Mouse (Mus musculus): Measurements from ENCODE around the gene Bglap2.

GRCm38 (mm10) chr3:88395288-88395687 lies 16.8 kb upstream of the Bglap2 start:
- TF ChIP-seq CTCF (conservative IDR thresholded peaks at IDR 0.05; ENCODE audit: insufficient read depth, insufficient read length, low read depth, low read length): no peak
- TF ChIP-seq POLR2A (IDR thresholded peaks at IDR 0.05; ENCODE audit: low read depth, low read length): no peak
